Mouse (Mus musculus) C2C12 (cell line): ENCODE data around the gene Prex1.

ENCODE experiments used
- CEBPB ChIP-seq: IDR thresholded peaks from one replicate; pipeline ENCODE4 v1.6.1; 2011; ENCODE audit warnings: low read depth, mild to moderate bottlenecking, control low read depth, moderate library complexity
- CTCF ChIP-seq: IDR thresholded peaks from one replicate; pipeline ENCODE4 v1.5.1; 2011; ENCODE audit not compliant: control insufficient read depth, insufficient read depth, insufficient read length
- FOSL1 ChIP-seq: IDR thresholded peaks from one replicate; pipeline ENCODE4 v1.8.0; 2011; ENCODE audit warnings: mild to moderate bottlenecking, low read length; ENCODE audit not compliant: poor library complexity, insufficient read depth, severe bottlenecking
- MAX ChIP-seq: IDR thresholded peaks from one replicate; pipeline ENCODE4 v1.6.1; 2011; ENCODE audit warnings: mild to moderate bottlenecking, control low read depth
- MYOD1 ChIP-seq: IDR thresholded peaks from one replicate; pipeline ENCODE4 v1.6.1; 2011; ENCODE audit warnings: low read depth; ENCODE audit not compliant: control insufficient read depth, insufficient read length
- MYOG ChIP-seq: IDR thresholded peaks from one replicate; pipeline ENCODE4 v1.6.1; 2011; ENCODE audit not compliant: control insufficient read depth, insufficient read length; ENCODE audit errors: extremely low read depth
- USF1 ChIP-seq: IDR thresholded peaks from one replicate; pipeline ENCODE4 v1.6.1; 2011; ENCODE audit warnings: low read depth, mild to moderate bottlenecking, control low read depth, moderate library complexity

GRCm38 (mm10) chr2:166642581-166642987, 71.0 kb downstream of the Prex1 start:
- TF ChIP-seq CTCF (no peak), MYOG (no peak), USF1 (no peak), MAX (no peak), CEBPB (no peak), MYOD1 (no peak), FOSL1 (no peak)
